Mouse (Mus musculus): ENCODE measurements at regions not wholly inside any gene's neighbourhood (a gene's known extent, or its start where the extent isn't known, plus 50 kb on each side); places are given as distances from the start of the nearest gene placed in this dataset.

- 20% methylated on average over 1 of the region's 1 CpGs for WGBS
Observed at GRCm38 (mm10) chr1:22222836-22223235, 261.1 kb upstream of the Kcnq5 start.

GRCm38 (mm10) chr1:22211795-22212194 is 250.1 kb upstream of the Kcnq5 start:
- 76% methylated on average over 5 of the region's 5 CpGs for WGBS
- no peak overlapping the region for H3K4me2 ChIP-seq (ENCODE audit: low read depth, low read length)
- TF ChIP-seq CTCF (IDR thresholded peaks at IDR 0.05; ENCODE audit: low read depth) (no peak), EP300 (IDR thresholded peaks at IDR 0.05; ENCODE audit: low read depth) (no peak)
- H3K27ac ChIP-seq (ENCODE audit: low read depth), result no peak overlapping the region
- no peak overlapping the region for H3K4me3 ChIP-seq (ENCODE audit: low read depth, low read length)
- ATAC-seq (ENCODE audit: insufficient read depth, low read depth) (no peak), DNase-seq (ENCODE audit: low spot score) (no peak)
- H3K27me3 ChIP-seq (ENCODE audit: control insufficient read depth, insufficient read depth, low read length), result no peaks in the 10 kb centered on the region
- no peaks in the 10 kb centered on the region for H3K4me1 ChIP-seq (ENCODE audit: control insufficient read depth, insufficient read depth)
- H3K9ac ChIP-seq (replicated peaks; ENCODE audit: low read depth, low read length), result no peak overlapping the region
- no peaks in the 10 kb centered on the region for H3K9me3 ChIP-seq (replicated peaks; ENCODE audit: control insufficient read depth, low read length)
- no peaks in the 10 kb centered on the region for H3K36me3 ChIP-seq (replicated peaks; ENCODE audit: control insufficient read depth, insufficient read depth, low read length)

More at GRCm38 (mm10) chr1:22222836-22223235, 261.1 kb upstream of the Kcnq5 start:
- Histone ChIP-seq H3K4me2 (ENCODE audit: low read depth, low read length) (no peak overlapping the region), H3K36me3 (replicated peaks; ENCODE audit: control insufficient read depth, insufficient read depth, low read length) (no peaks in the 10 kb centered on the region), H3K9ac (replicated peaks; ENCODE audit: low read depth, low read length) (no peak overlapping the region), H3K27me3 (ENCODE audit: control insufficient read depth, insufficient read depth, low read length) (no peaks in the 10 kb centered on the region), H3K9me3 (replicated peaks; ENCODE audit: control insufficient read depth, low read length) (no peaks in the 10 kb centered on the region), H3K27ac (ENCODE audit: low read depth) (no peak overlapping the region), H3K4me3 (ENCODE audit: low read depth, low read length) (no peak overlapping the region), H3K4me1 (ENCODE audit: control insufficient read depth, insufficient read depth) (no peaks in the 10 kb centered on the region)
- ATAC-seq (ENCODE audit: insufficient read depth, low read depth), result no peak
- TF ChIP-seq CTCF (IDR thresholded peaks at IDR 0.05; ENCODE audit: low read depth) (no peak), EP300 (IDR thresholded peaks at IDR 0.05; ENCODE audit: low read depth) (no peak)
- no peak for DNase-seq (ENCODE audit: low spot score)

- 77% methylated on average over 4 of the region's 4 CpGs for WGBS
- no peaks in the 10 kb centered on the region for H3K36me3 ChIP-seq (replicated peaks; ENCODE audit: control insufficient read depth, insufficient read depth, low read length)
Observed at GRCm38 (mm10) chr1:22211232-22211631, 249.5 kb upstream of the Kcnq5 start.

GRCm38 (mm10) chr1:22210621-22211020 is 248.9 kb upstream of the Kcnq5 start:
- WGBS, result 48% methylated on average over 6 of the region's 6 CpGs
- Histone ChIP-seq H3K4me2 (ENCODE audit: low read depth, low read length) (no peak overlapping the region), H3K4me3 (ENCODE audit: low read depth, low read length) (no peak overlapping the region), H3K27me3 (ENCODE audit: control insufficient read depth, insufficient read depth, low read length) (no peaks in the 10 kb centered on the region), H3K36me3 (replicated peaks; ENCODE audit: control insufficient read depth, insufficient read depth, low read length) (no peaks in the 10 kb centered on the region), H3K27ac (ENCODE audit: low read depth) (no peak overlapping the region), H3K9me3 (replicated peaks; ENCODE audit: control insufficient read depth, low read length) (no peaks in the 10 kb centered on the region), H3K9ac (replicated peaks; ENCODE audit: low read depth, low read length) (no peak overlapping the region), H3K4me1 (ENCODE audit: control insufficient read depth, insufficient read depth) (no peaks in the 10 kb centered on the region)
- ATAC-seq (ENCODE audit: insufficient read depth, low read depth) (no peak), DNase-seq (ENCODE audit: low spot score) (no peak)
- TF ChIP-seq CTCF (IDR thresholded peaks at IDR 0.05; ENCODE audit: low read depth), result no peak
- no peak for TF ChIP-seq EP300 (IDR thresholded peaks at IDR 0.05; ENCODE audit: low read depth)

More at GRCm38 (mm10) chr1:22211232-22211631, 249.5 kb upstream of the Kcnq5 start:
- no peaks in the 10 kb centered on the region for H3K9me3 ChIP-seq (replicated peaks; ENCODE audit: control insufficient read depth, low read length)
- no peaks in the 10 kb centered on the region for H3K4me1 ChIP-seq (ENCODE audit: control insufficient read depth, insufficient read depth)
- H3K27me3 ChIP-seq (ENCODE audit: control insufficient read depth, insufficient read depth, low read length), result no peaks in the 10 kb centered on the region
- H3K4me3 ChIP-seq (ENCODE audit: low read depth, low read length), result no peak overlapping the region
- TF ChIP-seq CTCF (IDR thresholded peaks at IDR 0.05; ENCODE audit: low read depth) (no peak), EP300 (IDR thresholded peaks at IDR 0.05; ENCODE audit: low read depth) (no peak)
- no peak overlapping the region for H3K27ac ChIP-seq (ENCODE audit: low read depth)
- H3K4me2 ChIP-seq (ENCODE audit: low read depth, low read length), result no peak overlapping the region
- ATAC-seq (ENCODE audit: insufficient read depth, low read depth) (no peak), DNase-seq (ENCODE audit: low spot score) (no peak)
- H3K9ac ChIP-seq (replicated peaks; ENCODE audit: low read depth, low read length), result no peak overlapping the region

- ATAC-seq (ENCODE audit: insufficient read depth, low read depth) (no peak), DNase-seq (ENCODE audit: low spot score) (no peak)
- Histone ChIP-seq H3K27ac (ENCODE audit: low read depth) (no peak overlapping the region), H3K4me1 (ENCODE audit: control insufficient read depth, insufficient read depth) (no peaks in the 10 kb centered on the region), H3K4me3 (ENCODE audit: low read depth, low read length) (no peak overlapping the region), H3K9ac (replicated peaks; ENCODE audit: low read depth, low read length) (no peak overlapping the region), H3K9me3 (replicated peaks; ENCODE audit: control insufficient read depth, low read length) (no peaks in the 10 kb centered on the region), H3K27me3 (ENCODE audit: control insufficient read depth, insufficient read depth, low read length) (no peaks in the 10 kb centered on the region), H3K4me2 (ENCODE audit: low read depth, low read length) (no peak overlapping the region), H3K36me3 (replicated peaks; ENCODE audit: control insufficient read depth, insufficient read depth, low read length) (no peaks in the 10 kb centered on the region)
- WGBS, result 84% methylated on average over 2 of the region's 2 CpGs
- no peak for TF ChIP-seq EP300 (IDR thresholded peaks at IDR 0.05; ENCODE audit: low read depth)
- no peak for TF ChIP-seq CTCF (IDR thresholded peaks at IDR 0.05; ENCODE audit: low read depth)
Observed at GRCm38 (mm10) chr1:22208287-22208686, 246.5 kb upstream of the Kcnq5 start.

GRCm38 (mm10) chr1:22206935-22207334 is 245.2 kb upstream of the Kcnq5 start:
- H3K4me3 ChIP-seq (ENCODE audit: low read depth, low read length), result no peak overlapping the region
- WGBS, result 69% methylated on average over 5 of the region's 5 CpGs
- no peaks in the 10 kb centered on the region for H3K4me1 ChIP-seq (ENCODE audit: control insufficient read depth, insufficient read depth)
- H3K9ac ChIP-seq (replicated peaks; ENCODE audit: low read depth, low read length), result no peak overlapping the region
- H3K27ac ChIP-seq (ENCODE audit: low read depth), result no peak overlapping the region
- no peak for DNase-seq (ENCODE audit: low spot score)
- H3K36me3 ChIP-seq (replicated peaks; ENCODE audit: control insufficient read depth, insufficient read depth, low read length), result no peaks in the 10 kb centered on the region
- TF ChIP-seq CTCF (IDR thresholded peaks at IDR 0.05; ENCODE audit: low read depth), result no peak
- no peak for TF ChIP-seq EP300 (IDR thresholded peaks at IDR 0.05; ENCODE audit: low read depth)
- no peak overlapping the region for H3K4me2 ChIP-seq (ENCODE audit: low read depth, low read length)
- H3K9me3 ChIP-seq (replicated peaks; ENCODE audit: control insufficient read depth, low read length), result no peaks in the 10 kb centered on the region
- no peak for ATAC-seq (ENCODE audit: insufficient read depth, low read depth)
- no peaks in the 10 kb centered on the region for H3K27me3 ChIP-seq (ENCODE audit: control insufficient read depth, insufficient read depth, low read length)
